Mouse (Mus musculus): ENCODE data around the gene Glipr2.
A peak's percentile ranks its signal among the peaks of the same experiment; 100 is the strongest.

- TF ChIP-seq EP300 (IDR thresholded peaks at IDR 0.05) = no peak
- peak; percentile 96 for TF ChIP-seq CTCF (IDR thresholded peaks at IDR 0.05)
These were observed 31.4 kb upstream of the Glipr2 start for GRCm38 (mm10) chr4:43925779-43926178.
